Comparison of ENCODE assay signal across 8 mouse cellular contexts in the genomic region with DNA sequence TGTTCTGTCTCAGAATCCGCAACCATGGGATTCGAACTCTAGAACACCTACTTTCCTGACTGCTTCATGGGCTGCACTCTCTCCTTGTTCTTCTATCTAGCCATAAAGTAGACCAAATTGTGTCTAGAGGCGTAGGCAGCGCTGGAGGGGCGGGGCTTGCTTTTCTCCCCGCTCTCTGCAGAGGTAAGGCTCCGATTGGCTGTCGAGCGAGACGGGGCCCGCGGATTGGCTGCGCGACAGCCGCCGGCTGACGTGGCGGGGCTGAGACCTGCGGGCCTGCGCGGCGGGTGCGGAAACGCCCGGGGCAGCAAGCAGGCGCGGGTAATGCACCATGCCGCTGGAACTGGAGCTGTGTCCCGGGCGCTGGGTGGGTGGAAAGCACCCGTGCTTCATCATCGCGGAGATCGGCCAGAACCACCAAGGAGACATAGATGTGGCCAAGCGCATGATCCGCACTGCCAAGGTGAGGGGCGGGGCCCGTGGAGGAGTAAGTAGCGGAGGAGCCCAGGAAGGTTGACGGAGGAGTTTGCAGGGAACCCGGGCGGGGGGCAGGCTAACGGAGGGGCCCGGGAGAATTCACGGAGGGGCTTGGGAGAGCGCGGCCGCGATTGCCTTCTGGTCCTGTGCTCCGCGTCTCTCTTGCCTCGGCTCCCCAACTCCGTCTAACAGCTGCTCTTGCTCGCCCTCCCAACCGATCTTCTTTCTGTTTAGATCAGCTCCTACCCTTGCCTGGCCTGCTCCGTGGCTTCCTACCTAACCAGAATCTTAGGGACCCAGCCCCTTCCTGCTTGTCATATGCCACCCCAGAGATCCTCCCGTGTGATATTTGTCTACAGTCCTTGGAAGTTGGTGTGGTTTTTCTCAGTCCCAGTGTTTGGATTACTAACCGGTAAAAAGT. TPM values are rescaled to one million over a fixed set of nuclear protein-coding genes. Genes with fewer than 3 reads are reported as not detected.
DNase-seq lines count a peak whose midpoint lies in the region; ATAC-seq and TF ChIP-seq lines count a peak whose summit lies in the region.

A gene (plus strand): TSS at position 221 of the 898 bp plus-strand sequence.

- peaks cover 28% of the 10 kb centered on the region for H3K36me3 ChIP-seq in forebrain, embryonic 10.5 days (replicated peaks)
- H3K36me3 ChIP-seq in heart, embryonic 15.5 days, result peaks cover 17% of the 10 kb centered on the region
- H3K36me3 ChIP-seq in liver, embryonic 14.5 days (replicated peaks; ENCODE audit: control insufficient read depth, insufficient read depth, low read depth), result peaks cover 19% of the 10 kb centered on the region
- no peaks in the 10 kb centered on the region; the same call in 1 of the 2 replicates for H3K36me3 ChIP-seq in neural tube, embryonic 11.5 days (ENCODE audit: control insufficient read depth, insufficient read depth, low read length)
- peaks cover 11% of the 10 kb centered on the region for H3K36me3 ChIP-seq in stomach, postnatal 0 days (ENCODE audit: control insufficient read depth, insufficient read depth, low read length)

- peak; percentile 89 to 90 for DNase-seq in CD8-positive naive resting alpha-beta T cell, adult 2 months (ENCODE audit: low read depth in 2 of 2, low spot score in 2 of 2)
- DNase-seq in c-Kit-positive CD71-negative TER-119-negative erythroid progenitor cells, embryonic 14.5 days (ENCODE audit: low read depth), result peak; percentile 91
- peak; percentile 91 for DNase-seq in forebrain, embryonic 10.5 days (ENCODE audit: extremely low spot score, low spot score)
- DNase-seq in kidney, postnatal 25 days, result peak; percentile 97 to 98
- peak; percentile 89 to 91 (median 91) for DNase-seq in liver, embryonic 14.5 days (ENCODE audit: low read depth in 3 of 3, low spot score in 3 of 3)
- peak; percentile 94 for DNase-seq in neural tube, embryonic 11.5 days (ENCODE audit: low spot score)
- peak; percentile 97 for DNase-seq in stomach, postnatal 0 days (ENCODE audit: low spot score)

- H3K9me3 ChIP-seq in forebrain, embryonic 10.5 days, result no peaks in the 10 kb centered on the region
- H3K9me3 ChIP-seq in heart, embryonic 15.5 days (replicated peaks), result no peaks in the 10 kb centered on the region
- no peaks in the 10 kb centered on the region for H3K9me3 ChIP-seq in liver, embryonic 14.5 days (ENCODE audit: control insufficient read depth, low read length)
- no peaks in the 10 kb centered on the region for H3K9me3 ChIP-seq in neural tube, embryonic 11.5 days (ENCODE audit: control insufficient read depth, low read length)
- H3K9me3 ChIP-seq in stomach, postnatal 0 days (ENCODE audit: control insufficient read depth, low read length), result no peaks in the 10 kb centered on the region

- peaks cover 19% of the 10 kb centered on the region for H3K4me1 ChIP-seq in forebrain, embryonic 10.5 days
- peaks cover 16% of the 10 kb centered on the region for H3K4me1 ChIP-seq in heart, embryonic 15.5 days (replicated peaks)
- peaks cover 20 to 22% of the 10 kb centered on the region in 2 experiments for H3K4me1 ChIP-seq in liver, embryonic 14.5 days (replicated peaks; ENCODE audit: control insufficient read depth in 2 of 2, insufficient read depth in 2 of 2, low read length in 1 of 2)
- H3K4me1 ChIP-seq in neural tube, embryonic 11.5 days (ENCODE audit: control insufficient read depth, insufficient read depth, low read length), result peaks cover 5% of the 10 kb centered on the region; the same call in 1 of the 2 replicates
- no peaks in the 10 kb centered on the region for H3K4me1 ChIP-seq in stomach, postnatal 0 days (replicated peaks; ENCODE audit: control insufficient read depth, insufficient read depth)

- H3K9ac ChIP-seq in heart, embryonic 15.5 days, result peak within 1 kb of the TSS; percentile 85
- H3K9ac ChIP-seq in liver, embryonic 14.5 days (replicated peaks), result peak within 1 kb of the TSS; percentile 88
- H3K9ac ChIP-seq in neural tube, embryonic 11.5 days (ENCODE audit: low read length), result peak within 1 kb of the TSS; percentile 72
- H3K9ac ChIP-seq in stomach, postnatal 0 days (ENCODE audit: low read length), result peak within 1 kb of the TSS; percentile 79

- no peaks in the 10 kb centered on the region for H3K27me3 ChIP-seq in forebrain, embryonic 10.5 days (ENCODE audit: poor library complexity, severe bottlenecking)
- H3K27me3 ChIP-seq in heart, embryonic 15.5 days, result no peaks in the 10 kb centered on the region
- no peaks in the 10 kb centered on the region for H3K27me3 ChIP-seq in liver, embryonic 14.5 days (ENCODE audit: control insufficient read depth, insufficient read depth, low read length)
- H3K27me3 ChIP-seq in neural tube, embryonic 11.5 days (ENCODE audit: control insufficient read depth, insufficient read depth, low read length), result no peaks in the 10 kb centered on the region
- no peaks in the 10 kb centered on the region for H3K27me3 ChIP-seq in stomach, postnatal 0 days (ENCODE audit: control insufficient read depth, insufficient read depth, low read length)

- peak within 1 kb of the TSS; percentile 91 for H3K27ac ChIP-seq in forebrain, embryonic 10.5 days
- peak within 1 kb of the TSS; percentile 74 for H3K27ac ChIP-seq in heart, embryonic 15.5 days
- H3K27ac ChIP-seq in liver, embryonic 14.5 days, result peak within 1 kb of the TSS; percentile 6; the same call in 1 of the 2 replicates
- no peak within 1 kb of the TSS for H3K27ac ChIP-seq in neural tube, embryonic 11.5 days (ENCODE audit: low read depth, low read length)
- H3K27ac ChIP-seq in stomach, postnatal 0 days (replicated peaks), result peak within 1 kb of the TSS; percentile 82

- no peak for TF ChIP-seq EP300 in liver, embryonic 14.5 days (IDR thresholded peaks at IDR 0.05; ENCODE audit: low read depth)
- TF ChIP-seq EP300 in stomach, postnatal 0 days (optimal IDR thresholded peaks at IDR 0.05), result no peak

- under 1% methylated on average over 58 of the region's 58 CpGs for WGBS in forebrain, embryonic 10.5 days
- WGBS in heart, embryonic 15.5 days, result under 1% methylated on average over 58 of the region's 58 CpGs
- under 1% methylated on average over 58 of the region's 58 CpGs for WGBS in liver, embryonic 14.5 days (ENCODE audit: insufficient replicate concordance)
- 2% methylated on average over 39 of the region's 58 CpGs for WGBS in neural tube, embryonic 11.5 days
- WGBS in stomach, postnatal 0 days, result under 1% methylated on average over 42 of the region's 58 CpGs

- peak within 1 kb of the TSS; percentile 67 for H3K4me2 ChIP-seq in heart, embryonic 15.5 days
- H3K4me2 ChIP-seq in liver, embryonic 14.5 days (ENCODE audit: low read depth), result peak within 1 kb of the TSS; percentile 95
- peak within 1 kb of the TSS; percentile 75 for H3K4me2 ChIP-seq in neural tube, embryonic 11.5 days (ENCODE audit: low read depth)
- H3K4me2 ChIP-seq in stomach, postnatal 0 days (replicated peaks; ENCODE audit: low read depth), result peak within 1 kb of the TSS; percentile 82

- H3K4me3 ChIP-seq in forebrain, embryonic 10.5 days, result peak within 1 kb of the TSS; percentile 83
- peak within 1 kb of the TSS; percentile 87 for H3K4me3 ChIP-seq in heart, embryonic 15.5 days
- peak within 1 kb of the TSS; percentile 71 to 83 for H3K4me3 ChIP-seq in liver, embryonic 14.5 days (ENCODE audit: insufficient read depth in 1 of 2, low read depth in 2 of 2, low read length in 2 of 2)
- peak within 1 kb of the TSS; percentile 83 for H3K4me3 ChIP-seq in neural tube, embryonic 11.5 days (ENCODE audit: low read depth, low read length)
- H3K4me3 ChIP-seq in stomach, postnatal 0 days (ENCODE audit: low read depth, low read length), result peak within 1 kb of the TSS; percentile 79

- TF ChIP-seq CTCF in liver, embryonic 14.5 days (IDR thresholded peaks at IDR 0.05; ENCODE audit: low read depth), result no peak
- TF ChIP-seq CTCF in stomach, postnatal 0 days (IDR thresholded peaks at IDR 0.05; ENCODE audit: low read depth), result no peak

- ATAC-seq in heart, embryonic 15.5 days (replicated peaks; ENCODE audit: insufficient number of reproducible peaks, insufficient read depth, low FRiP score, low read depth), result peak; percentile 97
- peak; percentile 98 for ATAC-seq in liver, embryonic 14.5 days (ENCODE audit: insufficient read depth)
- ATAC-seq in neural tube, embryonic 11.5 days (ENCODE audit: insufficient read depth, low FRiP score, low TSS enrichment), result peak; percentile 99
- ATAC-seq in stomach, postnatal 0 days (ENCODE audit: low FRiP score, low TSS enrichment), result peak; percentile 98

RNA-seq across cellular contexts. Expression of the gene that starts here (rescaled TPM):
- 75.7 and 77.5 TPM in 2 replicates for polyA plus RNA-seq in forebrain, embryonic 10.5 days (2016; fragmentation: Nextera tagmentation; extraction: Ambion mirVana)
- 48.0 and 63.1 TPM in 2 replicates for polyA plus RNA-seq in heart, embryonic 15.5 days (2015; fragmentation: Nextera tagmentation; extraction: Ambion mirVana)
- 32.9 and 36.0 TPM in 2 replicates for polyA plus RNA-seq in liver, embryonic 14.5 days (2012; rRNA removed)
- polyA plus RNA-seq in liver, embryonic 14.5 days (2014; fragmentation: Nextera tagmentation; extraction: Ambion mirVana), result 49.4 and 51.8 TPM in 2 replicates
- 82.0 and 89.1 TPM in 2 replicates for polyA plus RNA-seq in neural tube, embryonic 11.5 days (2014; fragmentation: Nextera tagmentation; extraction: Ambion mirVana)
- polyA plus RNA-seq in stomach, postnatal 0 days (2015; fragmentation: Nextera tagmentation; extraction: Ambion mirVana), result 65.1 and 67.7 TPM in 2 replicates
